Mouse (Mus musculus): ENCODE measurements around the gene Tgfbr3.

DNA sequence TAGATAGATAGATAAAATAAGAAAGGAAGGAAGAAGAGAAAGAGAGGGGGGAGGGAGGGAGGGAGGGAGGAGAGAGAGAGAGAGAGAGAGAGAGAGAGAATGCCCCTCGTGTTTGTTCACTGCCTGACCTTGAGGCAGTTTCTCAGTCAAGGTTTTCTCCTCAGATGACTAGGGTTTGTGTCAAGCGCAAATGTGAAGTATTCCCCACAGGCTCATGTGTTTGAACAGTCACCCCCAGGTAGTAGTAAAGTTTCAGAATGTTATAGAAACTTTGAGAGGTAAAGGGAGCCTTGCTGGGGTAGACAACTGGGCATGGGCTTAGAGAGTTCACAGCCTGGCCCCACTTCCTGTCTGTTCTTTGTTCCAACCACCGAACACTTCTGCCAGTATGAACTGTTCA, 103.2 kb downstream of the Tgfbr3 start:
- TF ChIP-seq CTCF (IDR thresholded peaks at IDR 0.05; ENCODE audit: extremely low read depth, insufficient read depth, low read length) (no peak), POLR2A (IDR thresholded peaks at IDR 0.05; ENCODE audit: extremely low read depth, insufficient read depth, low read length) (no peak)
